Mouse (Mus musculus) testis, adult 2 months (tissue): ENCODE data around the gene Cntn2.

Source experiments
- CTCF ChIP-seq: fragments of 200-500 bp; IDR thresholded peaks from 2 replicates; pipeline ENCODE4 v1.5.1; 2012; ENCODE audit warnings: low read depth, mild to moderate bottlenecking, inconsistent platforms, low read length, moderate library complexity; ENCODE audit not compliant: control insufficient read depth, insufficient read depth, insufficient replicate concordance
- POLR2A ChIP-seq: fragments of 200-500 bp; IDR thresholded peaks from 2 replicates; pipeline ENCODE4 v1.6.1; 2012; ENCODE audit warnings: low read depth, mild to moderate bottlenecking, inconsistent platforms, low read length, moderate library complexity; ENCODE audit not compliant: control insufficient read depth

- no peak for TF ChIP-seq POLR2A
- no peak for TF ChIP-seq CTCF
These were observed 23.3 kb downstream of the Cntn2 start for GRCm38 (mm10) chr1:132519734-132520133.
